Mouse (Mus musculus): ENCODE measurements around the gene Vmn1r151.
"Not testable (repeated sequence)": the region's sequence is repeated elsewhere in the genome, so short reads cannot be mapped to it uniquely, and the experiment has no call there.

Gene Vmn1r151

GRCm38 (mm10) chr7:22499578-22499977 lies at the start of gene Vmn1r151:
Gene Vmn1r151 (minus strand): TSS chr7:22499678.
- DNase-seq (ENCODE audit: low spot score in 2 of 2), result not testable (repeated sequence)

- DNase-seq (ENCODE audit: low spot score in 2 of 2), result not testable (repeated sequence)
Observed at GRCm38 (mm10) chr7:22534787-22535186, 35.3 kb upstream of the Vmn1r151 start, which contains the start of gene Gm8677. Gene Gm8677 (minus strand): TSS chr7:22534887.

GRCm38 (mm10) chr7:22522667-22523066 lies 23.2 kb upstream of the Vmn1r151 start, which contains the start of gene Vmn1r152:
Gene Vmn1r152 (plus strand): TSS chr7:22522967.
- not testable (repeated sequence) for DNase-seq (ENCODE audit: low spot score in 2 of 2)

- DNase-seq (ENCODE audit: low spot score in 2 of 2), result not testable (repeated sequence)
Observed at GRCm38 (mm10) chr7:22463975-22464374, 35.5 kb downstream of the Vmn1r151 start, which contains the start of gene Gm10665. Gene Gm10665 (minus strand): TSS chr7:22464075.

Data from cerebellum, postnatal 4 days (tissue).